Mouse (Mus musculus): ENCODE measurements around the gene Inpp5e.

Gene Inpp5e

GRCm38 (mm10) chr2:26360772-26361171 lies 48.2 kb downstream of the Inpp5e start, which contains the start of gene Card9:
Gene Card9, minus strand, starts transcription at chr2:26360918.
- no peak for DNase-seq (ENCODE audit: low read depth, low spot score)
- Histone ChIP-seq H3K36me3 (ENCODE audit: control insufficient read depth, insufficient read depth, low read length, poor library complexity, severe bottlenecking) (0 out of 2 replicates have a peak, but pooled peaks cover 2% of the 10 kb centered on the region), H3K27me3 (ENCODE audit: control insufficient read depth, insufficient read depth, low read length, poor library complexity, severe bottlenecking) (no peaks in the 10 kb centered on the region)

- Histone ChIP-seq H3K36me3 (ENCODE audit: control insufficient read depth, insufficient read depth, low read length, poor library complexity, severe bottlenecking) (no peaks in the 10 kb centered on the region), H3K27me3 (ENCODE audit: control insufficient read depth, insufficient read depth, low read length, poor library complexity, severe bottlenecking) (no peaks in the 10 kb centered on the region)
- DNase-seq (ENCODE audit: low read depth, low spot score), result no peak
These were observed 49.0 kb downstream of the Inpp5e start for GRCm38 (mm10) chr2:26359983-26360382.

- no peaks in the 10 kb centered on the region for H3K27me3 ChIP-seq (ENCODE audit: control insufficient read depth, insufficient read depth, low read length, poor library complexity, severe bottlenecking)
- no peak for DNase-seq (ENCODE audit: low read depth, low spot score)
- H3K36me3 ChIP-seq (ENCODE audit: control insufficient read depth, insufficient read depth, low read length, poor library complexity, severe bottlenecking), result no peaks in the 10 kb centered on the region
These were observed 50.2 kb downstream of the Inpp5e start for GRCm38 (mm10) chr2:26358667-26359320.

- Histone ChIP-seq H3K36me3 (ENCODE audit: control insufficient read depth, insufficient read depth, low read length, poor library complexity, severe bottlenecking) (no peaks in the 10 kb centered on the region), H3K27me3 (ENCODE audit: control insufficient read depth, insufficient read depth, low read length, poor library complexity, severe bottlenecking) (no peaks in the 10 kb centered on the region)
- DNase-seq (ENCODE audit: low read depth, low spot score), result no peak
These were observed 51.5 kb downstream of the Inpp5e start for GRCm38 (mm10) chr2:26357484-26357883.

GRCm38 (mm10) chr2:26356678-26357077 lies 52.3 kb downstream of the Inpp5e start:
- no peak for DNase-seq (ENCODE audit: low read depth, low spot score)
- no peaks in the 10 kb centered on the region for H3K36me3 ChIP-seq (ENCODE audit: control insufficient read depth, insufficient read depth, low read length, poor library complexity, severe bottlenecking)
- no peaks in the 10 kb centered on the region for H3K27me3 ChIP-seq (ENCODE audit: control insufficient read depth, insufficient read depth, low read length, poor library complexity, severe bottlenecking)

- no peaks in the 10 kb centered on the region for H3K27me3 ChIP-seq (ENCODE audit: control insufficient read depth, insufficient read depth, low read length, poor library complexity, severe bottlenecking)
- no peak for DNase-seq (ENCODE audit: low read depth, low spot score)
- no peaks in the 10 kb centered on the region for H3K36me3 ChIP-seq (ENCODE audit: control insufficient read depth, insufficient read depth, low read length, poor library complexity, severe bottlenecking)
These were observed 52.8 kb downstream of the Inpp5e start for GRCm38 (mm10) chr2:26356231-26356630.

- no peaks in the 10 kb centered on the region; the same call in 1 of the 2 replicates for H3K36me3 ChIP-seq (ENCODE audit: control insufficient read depth, insufficient read depth, low read length, poor library complexity, severe bottlenecking)
- H3K27me3 ChIP-seq (ENCODE audit: control insufficient read depth, insufficient read depth, low read length, poor library complexity, severe bottlenecking), result no peaks in the 10 kb centered on the region
- no peak for DNase-seq (ENCODE audit: low read depth, low spot score)
These were observed 54.6 kb downstream of the Inpp5e start for GRCm38 (mm10) chr2:26354401-26354800.

- Histone ChIP-seq H3K36me3 (ENCODE audit: control insufficient read depth, insufficient read depth, low read length, poor library complexity, severe bottlenecking) (no peaks in the 10 kb centered on the region; the same call in 1 of the 2 replicates), H3K27me3 (ENCODE audit: control insufficient read depth, insufficient read depth, low read length, poor library complexity, severe bottlenecking) (no peaks in the 10 kb centered on the region)
- no peak for DNase-seq (ENCODE audit: low read depth, low spot score)
These were observed 55.7 kb downstream of the Inpp5e start for GRCm38 (mm10) chr2:26353066-26353980.

GRCm38 (mm10) chr2:26352291-26352910 lies 56.6 kb downstream of the Inpp5e start:
- H3K36me3 ChIP-seq (ENCODE audit: control insufficient read depth, insufficient read depth, low read length, poor library complexity, severe bottlenecking), result no peaks in the 10 kb centered on the region; the same call in 1 of the 2 replicates
- H3K27me3 ChIP-seq (ENCODE audit: control insufficient read depth, insufficient read depth, low read length, poor library complexity, severe bottlenecking), result no peaks in the 10 kb centered on the region
- DNase-seq (ENCODE audit: low read depth, low spot score), result peak; percentile 10

- H3K27me3 ChIP-seq (ENCODE audit: control insufficient read depth, insufficient read depth, low read length, poor library complexity, severe bottlenecking), result no peaks in the 10 kb centered on the region
- peak; percentile 95 for DNase-seq (ENCODE audit: low read depth, low spot score)
- no peaks in the 10 kb centered on the region; the same call in 1 of the 2 replicates for H3K36me3 ChIP-seq (ENCODE audit: control insufficient read depth, insufficient read depth, low read length, poor library complexity, severe bottlenecking)
These were observed 57.4 kb downstream of the Inpp5e start, which contains the start of gene Dnlz for GRCm38 (mm10) chr2:26351358-26352290. Gene Dnlz, minus strand, starts transcription at chr2:26352110.

- DNase-seq (ENCODE audit: low read depth, low spot score), result no peak
- peaks cover 1% of the 10 kb centered on the region for H3K36me3 ChIP-seq (ENCODE audit: control insufficient read depth, insufficient read depth, low read length, poor library complexity, severe bottlenecking)
- H3K27me3 ChIP-seq (ENCODE audit: control insufficient read depth, insufficient read depth, low read length, poor library complexity, severe bottlenecking), result no peaks in the 10 kb centered on the region
These were observed 60.8 kb downstream of the Inpp5e start for GRCm38 (mm10) chr2:26348241-26348640.
